Mouse (Mus musculus): ENCODE measurements around the gene Hoxa10.

- no peak for TF ChIP-seq ZNF384 (IDR thresholded peaks at IDR 0.05; ENCODE audit: low read depth, low read length)
- no peak for TF ChIP-seq CHD2 (IDR thresholded peaks at IDR 0.05; ENCODE audit: low read depth, low read length)
Observed at GRCm38 (mm10) chr6:52208868-52209684, 31.6 kb downstream of the Hoxa10 start.
